Mouse (Mus musculus): ENCODE measurements at regions not wholly inside any gene's neighbourhood (a gene's known extent, or its start where the extent isn't known, plus 50 kb on each side); places are given as distances from the start of the nearest gene placed in this dataset.
A peak's percentile ranks its signal among the peaks of the same experiment; 100 is the strongest.

DNA sequence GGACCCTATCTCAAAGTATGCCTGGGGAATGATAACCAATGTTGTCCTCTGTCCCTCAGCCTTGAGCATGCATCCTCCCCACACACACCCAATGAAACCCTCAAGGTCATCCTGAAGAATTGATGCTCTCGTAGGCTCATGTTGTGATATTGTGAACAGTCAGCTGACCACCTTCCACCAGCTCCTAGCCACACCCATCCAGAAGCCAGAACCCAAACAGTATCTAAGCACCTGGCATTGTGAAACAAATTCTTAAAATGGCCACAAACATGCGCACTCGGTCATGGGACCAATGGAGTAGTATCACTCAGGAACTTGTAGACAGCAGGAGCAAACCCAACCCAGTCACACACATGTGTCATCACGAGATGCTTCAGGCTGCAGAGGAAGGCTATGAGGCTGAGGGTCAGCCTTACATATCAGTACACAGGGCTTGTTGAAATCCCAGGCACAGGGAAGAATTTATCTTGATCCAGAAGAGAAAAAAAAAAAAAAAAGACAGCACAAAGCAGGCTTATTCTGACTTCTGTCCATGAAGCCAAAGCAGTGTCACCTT is 307.4 kb upstream of the Pabpc6 start:
- Histone ChIP-seq H3K4me3 (replicated peaks; ENCODE audit: low read depth, low read length) (no peak overlapping the region), H3K4me1 (replicated peaks; ENCODE audit: insufficient read depth, low read length) (no peaks in the 10 kb centered on the region), H3K9me3 (replicated peaks; ENCODE audit: low read length) (no peaks in the 10 kb centered on the region), H3K27me3 (ENCODE audit: insufficient read depth, low read length) (no peaks in the 10 kb centered on the region), H3K9ac (ENCODE audit: low read depth, low read length) (no peak overlapping the region), H3K27ac (no peak overlapping the region), H3K4me2 (ENCODE audit: low read length) (no peak overlapping the region), H3K36me3 (ENCODE audit: insufficient read depth, low read length) (no peaks in the 10 kb centered on the region)
- DNase-seq (ENCODE audit: low spot score) (no peak), ATAC-seq (replicated peaks; ENCODE audit: low FRiP score, low read depth) (no peak)
- 88% methylated on average over 4 of the region's 4 CpGs for WGBS
- TF ChIP-seq CTCF (IDR thresholded peaks at IDR 0.05; ENCODE audit: low read depth) = no peak

DNA sequence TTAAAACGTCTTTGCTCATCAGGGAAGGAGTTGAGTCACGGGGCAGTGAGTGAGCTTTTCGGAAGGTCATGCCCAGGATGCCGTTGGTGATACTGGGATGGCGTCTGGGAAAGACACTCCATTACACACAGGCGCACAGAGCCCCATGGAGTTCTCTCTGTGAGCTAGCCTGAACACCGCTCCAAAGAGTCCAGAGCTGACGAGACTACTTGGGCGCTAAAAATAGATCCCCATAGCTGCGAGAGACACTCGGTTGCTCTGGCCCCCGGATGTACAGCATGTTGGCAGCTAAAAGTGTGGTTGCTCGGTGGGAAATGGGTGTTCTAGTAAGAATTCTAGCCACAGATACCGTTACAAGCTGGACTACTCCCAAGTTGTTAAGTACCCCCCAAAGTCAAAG is 306.5 kb upstream of the Pabpc6 start:
- H3K27me3 ChIP-seq (ENCODE audit: insufficient read depth, low read length) = no peaks in the 10 kb centered on the region
- H3K27ac ChIP-seq = no peak overlapping the region
- WGBS = 79% methylated on average over 14 of the region's 14 CpGs
- no peak overlapping the region for H3K4me2 ChIP-seq (ENCODE audit: low read length)
- no peak overlapping the region for H3K9ac ChIP-seq (ENCODE audit: low read depth, low read length)
- no peaks in the 10 kb centered on the region for H3K36me3 ChIP-seq (ENCODE audit: insufficient read depth, low read length)
- no peaks in the 10 kb centered on the region; the same call in 1 of the 2 replicates for H3K4me1 ChIP-seq (replicated peaks; ENCODE audit: insufficient read depth, low read length)
- TF ChIP-seq CTCF (IDR thresholded peaks at IDR 0.05; ENCODE audit: low read depth) = no peak
- DNase-seq (ENCODE audit: low spot score) (no peak), ATAC-seq (replicated peaks; ENCODE audit: low FRiP score, low read depth) (no peak)
- H3K4me3 ChIP-seq (replicated peaks; ENCODE audit: low read depth, low read length) = no peak overlapping the region
- no peaks in the 10 kb centered on the region for H3K9me3 ChIP-seq (replicated peaks; ENCODE audit: low read length)

DNA sequence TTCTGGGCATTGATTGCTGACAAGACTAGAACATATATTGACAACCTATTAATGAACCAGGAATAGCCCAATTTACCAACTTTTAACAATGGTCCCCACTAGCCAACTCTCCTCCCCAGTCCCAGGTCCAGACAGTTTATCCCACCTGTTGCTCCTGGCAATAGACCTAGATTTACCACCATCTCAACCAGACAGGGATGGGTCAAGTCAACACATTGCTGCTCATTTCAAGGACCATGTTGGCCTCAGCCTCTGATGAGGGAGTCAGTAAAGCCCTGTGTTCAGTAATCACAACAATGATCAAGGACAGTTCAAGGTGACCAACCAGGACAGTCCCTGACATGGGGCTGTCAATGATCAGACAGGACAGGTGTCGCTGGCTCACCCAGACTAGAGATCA is 305.6 kb upstream of the Pabpc6 start:
- DNase-seq (ENCODE audit: low spot score) = no peak
- 93% methylated on average over 1 of the region's 1 CpGs for WGBS
- ATAC-seq (replicated peaks; ENCODE audit: low FRiP score, low read depth) = no peak
- H3K36me3 ChIP-seq (ENCODE audit: insufficient read depth, low read length) = no peaks in the 10 kb centered on the region
- no peak overlapping the region for H3K4me3 ChIP-seq (replicated peaks; ENCODE audit: low read depth, low read length)
- no peak overlapping the region for H3K27ac ChIP-seq
- H3K9ac ChIP-seq (ENCODE audit: low read depth, low read length) = no peak overlapping the region
- H3K27me3 ChIP-seq (ENCODE audit: insufficient read depth, low read length) = no peaks in the 10 kb centered on the region
- TF ChIP-seq CTCF (IDR thresholded peaks at IDR 0.05; ENCODE audit: low read depth) = no peak
- no peaks in the 10 kb centered on the region for H3K9me3 ChIP-seq (replicated peaks; ENCODE audit: low read length)
- no peaks in the 10 kb centered on the region; the same call in 1 of the 2 replicates for H3K4me1 ChIP-seq (replicated peaks; ENCODE audit: insufficient read depth, low read length)
- H3K4me2 ChIP-seq (ENCODE audit: low read length) = no peak overlapping the region

DNA sequence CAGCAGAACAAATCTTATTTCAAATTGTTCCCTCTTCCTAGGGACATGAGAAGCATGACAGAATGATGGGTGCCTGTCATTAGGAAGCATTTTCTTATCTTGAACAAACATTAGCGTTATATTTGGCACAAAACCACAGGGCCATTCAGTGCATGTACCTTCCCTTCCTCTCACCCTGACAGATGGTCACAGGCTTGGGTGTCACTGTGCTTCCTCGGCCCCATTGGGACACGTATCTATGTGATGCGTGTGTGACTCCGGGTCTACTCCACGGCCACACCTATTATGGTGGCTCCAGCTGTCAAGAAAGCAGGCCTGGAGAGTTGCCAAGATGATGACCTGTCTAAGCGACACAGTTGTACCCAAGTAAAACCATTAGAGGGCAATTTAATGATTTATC is 298.5 kb upstream of the Pabpc6 start:
- DNase-seq (ENCODE audit: low spot score) (no peak), ATAC-seq (replicated peaks; ENCODE audit: low FRiP score, low read depth) (no peak; the same call in 1 of the 2 replicates)
- Histone ChIP-seq H3K27me3 (ENCODE audit: insufficient read depth, low read length) (no peaks in the 10 kb centered on the region), H3K4me1 (replicated peaks; ENCODE audit: insufficient read depth, low read length) (no peaks in the 10 kb centered on the region; the same call in 1 of the 2 replicates), H3K9ac (ENCODE audit: low read depth, low read length) (no peak overlapping the region), H3K4me2 (ENCODE audit: low read length) (no peak overlapping the region), H3K9me3 (replicated peaks; ENCODE audit: low read length) (no peaks in the 10 kb centered on the region), H3K36me3 (ENCODE audit: insufficient read depth, low read length) (no peaks in the 10 kb centered on the region), H3K4me3 (replicated peaks; ENCODE audit: low read depth, low read length) (no peak overlapping the region), H3K27ac (no peak overlapping the region)
- no peak for TF ChIP-seq CTCF (IDR thresholded peaks at IDR 0.05; ENCODE audit: low read depth)
- WGBS = 67% methylated on average over 7 of the region's 7 CpGs

DNA sequence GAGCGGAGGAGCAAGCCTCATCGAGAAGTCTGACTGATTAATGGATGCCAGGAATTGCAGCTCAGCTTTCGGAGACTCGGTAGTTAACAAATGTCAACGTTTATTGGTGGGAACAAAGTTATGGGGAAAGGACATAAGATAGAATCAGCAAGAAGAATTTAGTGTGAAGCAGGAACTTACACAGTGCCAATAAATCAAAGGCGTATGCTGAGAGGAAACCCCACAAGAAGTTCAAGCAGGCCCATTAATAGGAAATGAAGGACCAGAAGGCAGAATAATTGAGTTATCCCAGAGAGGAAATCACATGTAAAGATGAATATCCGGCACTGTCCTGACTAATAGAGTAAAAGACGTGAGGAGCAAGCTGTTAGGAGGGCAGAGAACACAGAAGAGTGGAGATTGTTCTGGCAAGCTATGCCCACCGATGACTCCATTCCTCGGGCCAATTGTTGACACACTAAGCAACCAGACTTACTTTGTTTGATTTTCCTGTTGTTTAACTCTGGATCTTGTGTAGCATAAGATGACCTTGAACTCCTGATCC is 293.4 kb upstream of the Pabpc6 start:
- WGBS = 26% methylated on average over 10 of the region's 10 CpGs
- ATAC-seq (replicated peaks; ENCODE audit: low FRiP score, low read depth) (no peak; the same call in 1 of the 2 replicates), DNase-seq (ENCODE audit: low spot score) (peak; percentile 87)
- Histone ChIP-seq H3K36me3 (ENCODE audit: insufficient read depth, low read length) (no peaks in the 10 kb centered on the region), H3K9me3 (replicated peaks; ENCODE audit: low read length) (no peaks in the 10 kb centered on the region), H3K9ac (ENCODE audit: low read depth, low read length) (no peak overlapping the region), H3K4me1 (replicated peaks; ENCODE audit: insufficient read depth, low read length) (no peaks in the 10 kb centered on the region), H3K27ac (no peak overlapping the region), H3K4me2 (ENCODE audit: low read length) (no peak overlapping the region), H3K4me3 (replicated peaks; ENCODE audit: low read depth, low read length) (no peak overlapping the region), H3K27me3 (ENCODE audit: insufficient read depth, low read length) (no peaks in the 10 kb centered on the region)
- no peak for TF ChIP-seq CTCF (IDR thresholded peaks at IDR 0.05; ENCODE audit: low read depth)

DNA sequence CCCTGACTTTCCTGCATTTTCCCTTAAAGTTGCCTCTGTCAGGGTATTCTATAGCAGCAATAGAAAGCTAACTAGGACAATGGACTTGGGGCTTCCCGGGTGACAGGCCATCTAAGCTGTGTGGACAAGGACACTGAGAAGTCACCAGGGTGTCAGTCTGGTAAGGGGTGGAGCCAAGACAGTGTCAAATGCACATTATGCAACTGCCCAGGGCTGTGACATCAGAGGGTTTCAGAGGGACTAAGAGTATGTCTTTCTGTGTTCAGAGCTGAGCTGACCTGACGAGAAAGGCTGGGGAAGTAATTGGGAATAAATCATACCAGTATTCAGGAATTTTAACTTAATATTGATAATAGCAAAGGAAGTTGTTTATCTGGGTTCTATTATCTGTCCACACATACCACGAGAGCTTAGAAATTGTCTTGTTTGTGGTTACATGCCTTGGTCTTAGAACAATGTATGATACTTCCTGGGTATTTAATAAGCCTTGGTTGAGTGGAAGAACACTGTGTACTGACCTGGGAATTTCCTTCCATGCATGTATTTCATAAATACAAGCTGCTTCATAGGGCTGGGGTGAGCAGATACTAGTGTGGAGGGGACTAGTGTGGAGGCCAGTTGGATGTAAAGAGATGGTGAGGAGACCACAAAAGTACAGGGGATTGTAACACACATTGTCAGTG is 279.6 kb upstream of the Pabpc6 start:
- no peaks in the 10 kb centered on the region for H3K9me3 ChIP-seq (replicated peaks; ENCODE audit: low read length)
- H3K36me3 ChIP-seq (ENCODE audit: insufficient read depth, low read length) = no peaks in the 10 kb centered on the region
- no peak overlapping the region for H3K4me3 ChIP-seq (replicated peaks; ENCODE audit: low read depth, low read length)
- no peak overlapping the region for H3K9ac ChIP-seq (ENCODE audit: low read depth, low read length)
- no peak overlapping the region for H3K4me2 ChIP-seq (ENCODE audit: low read length)
- no peak for ATAC-seq (replicated peaks; ENCODE audit: low FRiP score, low read depth)
- H3K27ac ChIP-seq = no peak overlapping the region
- H3K4me1 ChIP-seq (replicated peaks; ENCODE audit: insufficient read depth, low read length) = no peaks in the 10 kb centered on the region
- no peak for DNase-seq (ENCODE audit: low spot score)
- 76% methylated on average over 3 of the region's 3 CpGs for WGBS
- no peak for TF ChIP-seq CTCF (IDR thresholded peaks at IDR 0.05; ENCODE audit: low read depth)
- no peaks in the 10 kb centered on the region for H3K27me3 ChIP-seq (ENCODE audit: insufficient read depth, low read length)

Data from kidney, postnatal 0 days (tissue).